Mouse (Mus musculus): ENCODE data around the gene Pik3r5. TPM values are rescaled to one million over a fixed set of nuclear protein-coding genes. Genes with fewer than 3 reads are reported as not detected.

Pik3r5 gene
- polyA plus RNA-seq, 1 experiment: 0.75 TPM

GRCm38 (mm10) chr11:68394749-68395148 is 37.2 kb upstream of the Pik3r5 start:
- peaks cover 4% of the 10 kb centered on the region; the same call in 1 of the 2 replicates for H3K4me1 ChIP-seq (ENCODE audit: control insufficient read depth, insufficient read depth, insufficient read length, low read length)
- H3K27ac ChIP-seq (replicated peaks; ENCODE audit: low read depth, low read length): no peak overlapping the region
- no peak overlapping the region for H3K4me3 ChIP-seq (ENCODE audit: insufficient read depth, low read depth, low read length)

- Histone ChIP-seq H3K4me1 (ENCODE audit: control insufficient read depth, insufficient read depth, insufficient read length, low read length) (peaks cover 3% of the 10 kb centered on the region; the same call in 1 of the 2 replicates), H3K27ac (replicated peaks; ENCODE audit: low read depth, low read length) (no peak overlapping the region), H3K4me3 (ENCODE audit: insufficient read depth, low read depth, low read length) (no peak overlapping the region)
These were observed 36.4 kb upstream of the Pik3r5 start for GRCm38 (mm10) chr11:68395546-68395945.

- Histone ChIP-seq H3K4me3 (ENCODE audit: insufficient read depth, low read depth, low read length) (peak overlapping the region; percentile 54), H3K4me1 (ENCODE audit: control insufficient read depth, insufficient read depth, insufficient read length, low read length) (no peaks in the 10 kb centered on the region), H3K27ac (replicated peaks; ENCODE audit: low read depth, low read length) (no peak overlapping the region)
These were observed 32.9 kb upstream of the Pik3r5 start for GRCm38 (mm10) chr11:68398891-68399547.

- no peak overlapping the region for H3K27ac ChIP-seq (replicated peaks; ENCODE audit: low read depth, low read length)
- H3K4me3 ChIP-seq (ENCODE audit: insufficient read depth, low read depth, low read length): peak overlapping the region; percentile 54
- H3K4me1 ChIP-seq (ENCODE audit: control insufficient read depth, insufficient read depth, insufficient read length, low read length): no peaks in the 10 kb centered on the region
These were observed 32.3 kb upstream of the Pik3r5 start for GRCm38 (mm10) chr11:68399548-68400020.

- Histone ChIP-seq H3K4me1 (ENCODE audit: control insufficient read depth, insufficient read depth, insufficient read length, low read length) (no peaks in the 10 kb centered on the region), H3K4me3 (ENCODE audit: insufficient read depth, low read depth, low read length) (peak overlapping the region; percentile 58), H3K27ac (replicated peaks; ENCODE audit: low read depth, low read length) (no peak overlapping the region)
These were observed 31.8 kb upstream of the Pik3r5 start for GRCm38 (mm10) chr11:68400021-68400671.

- no peak within 1 kb of the TSS for H3K27ac ChIP-seq (replicated peaks; ENCODE audit: low read depth, low read length)
These were observed 31.1 kb upstream of the Pik3r5 start, which contains the start of gene Ntn1 for GRCm38 (mm10) chr11:68400727-68401219. TSS of gene Ntn1 (minus strand) at chr11:68400823.

GRCm38 (mm10) chr11:68401428-68401827 is 30.5 kb upstream of the Pik3r5 start:
- H3K27ac ChIP-seq (replicated peaks; ENCODE audit: low read depth, low read length): no peak overlapping the region
- no peaks in the 10 kb centered on the region for H3K4me1 ChIP-seq (ENCODE audit: control insufficient read depth, insufficient read depth, insufficient read length, low read length)
- no peak overlapping the region for H3K4me3 ChIP-seq (ENCODE audit: insufficient read depth, low read depth, low read length)

More at GRCm38 (mm10) chr11:68400727-68401219, 31.1 kb upstream of the Pik3r5 start, which contains the start of gene Ntn1:
- Histone ChIP-seq H3K4me3 (ENCODE audit: insufficient read depth, low read depth, low read length) (peak within 1 kb of the TSS; percentile 58), H3K4me1 (ENCODE audit: control insufficient read depth, insufficient read depth, insufficient read length, low read length) (no peaks in the 10 kb centered on the region)

- H3K4me1 ChIP-seq (ENCODE audit: control insufficient read depth, insufficient read depth, insufficient read length, low read length): no peaks in the 10 kb centered on the region
- no peak overlapping the region for H3K27ac ChIP-seq (replicated peaks; ENCODE audit: low read depth, low read length)
- H3K4me3 ChIP-seq (ENCODE audit: insufficient read depth, low read depth, low read length): no peak overlapping the region
These were observed 27.7 kb upstream of the Pik3r5 start for GRCm38 (mm10) chr11:68404185-68404584.

- Histone ChIP-seq H3K4me1 (ENCODE audit: control insufficient read depth, insufficient read depth, insufficient read length, low read length) (no peaks in the 10 kb centered on the region), H3K27ac (replicated peaks; ENCODE audit: low read depth, low read length) (no peak overlapping the region), H3K4me3 (ENCODE audit: insufficient read depth, low read depth, low read length) (no peak overlapping the region)
These were observed 26.3 kb upstream of the Pik3r5 start for GRCm38 (mm10) chr11:68405576-68405975.

- Histone ChIP-seq H3K4me1 (ENCODE audit: control insufficient read depth, insufficient read depth, insufficient read length, low read length) (no peaks in the 10 kb centered on the region), H3K4me3 (ENCODE audit: insufficient read depth, low read depth, low read length) (no peak overlapping the region), H3K27ac (replicated peaks; ENCODE audit: low read depth, low read length) (no peak overlapping the region)
These were observed 24.5 kb upstream of the Pik3r5 start for GRCm38 (mm10) chr11:68407266-68407926.

- Histone ChIP-seq H3K4me3 (ENCODE audit: insufficient read depth, low read depth, low read length) (no peak overlapping the region), H3K4me1 (ENCODE audit: control insufficient read depth, insufficient read depth, insufficient read length, low read length) (no peaks in the 10 kb centered on the region), H3K27ac (replicated peaks; ENCODE audit: low read depth, low read length) (no peak overlapping the region)
These were observed 23.8 kb upstream of the Pik3r5 start for GRCm38 (mm10) chr11:68408127-68408526.

- no peak overlapping the region for H3K27ac ChIP-seq (replicated peaks; ENCODE audit: low read depth, low read length)
- H3K4me1 ChIP-seq (ENCODE audit: control insufficient read depth, insufficient read depth, insufficient read length, low read length): no peaks in the 10 kb centered on the region
- no peak overlapping the region for H3K4me3 ChIP-seq (ENCODE audit: insufficient read depth, low read depth, low read length)
These were observed 14.9 kb upstream of the Pik3r5 start for GRCm38 (mm10) chr11:68417001-68417400.

GRCm38 (mm10) chr11:68417831-68418230 is 14.1 kb upstream of the Pik3r5 start:
- Histone ChIP-seq H3K4me1 (ENCODE audit: control insufficient read depth, insufficient read depth, insufficient read length, low read length) (no peaks in the 10 kb centered on the region), H3K4me3 (ENCODE audit: insufficient read depth, low read depth, low read length) (no peak overlapping the region), H3K27ac (replicated peaks; ENCODE audit: low read depth, low read length) (no peak overlapping the region)

GRCm38 (mm10) chr11:68425492-68426315 is 6.2 kb upstream of the Pik3r5 start:
- Histone ChIP-seq H3K27ac (replicated peaks; ENCODE audit: low read depth, low read length) (no peak overlapping the region), H3K4me3 (ENCODE audit: insufficient read depth, low read depth, low read length) (no peak overlapping the region), H3K4me1 (ENCODE audit: control insufficient read depth, insufficient read depth, insufficient read length, low read length) (no peaks in the 10 kb centered on the region)
